9 mouse cellular contexts compared by ENCODE assay signal in the genomic region with DNA sequence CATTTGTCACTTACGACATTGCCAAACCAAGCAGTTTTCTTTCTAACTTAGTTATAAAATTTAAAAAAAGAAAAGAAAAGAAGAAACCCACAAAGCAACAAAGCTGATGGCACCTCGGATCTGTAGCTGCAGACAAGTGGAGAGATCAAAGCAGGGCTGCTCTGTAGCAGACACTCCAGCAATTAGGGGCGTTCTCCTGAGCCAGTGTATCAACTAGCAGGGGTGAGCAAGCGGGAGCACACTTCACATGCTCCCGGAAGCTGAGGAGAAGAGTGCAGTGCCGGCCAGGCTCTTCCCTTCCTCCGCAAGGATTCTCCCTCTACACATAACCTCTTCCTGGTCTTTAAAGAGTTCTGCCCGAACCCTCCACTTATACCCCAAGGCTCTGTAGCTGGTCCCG.
A peak's percentile ranks its signal among the peaks of the same experiment; 100 is the strongest.
DNase-seq lines count a peak whose midpoint lies in the region; ATAC-seq and TF ChIP-seq lines count a peak whose summit lies in the region.
"Had no signal": no experiment of that assay in that cellular context is flagged by ENCODE, and none has a peak within 500 bp of the region (broad histone marks: within the 10 kb centered on the region; RNA-seq: fewer than 3 reads in every experiment).

No protein-coding gene starts in this region.

- DNase-seq in lung, embryonic 14.5 days = peak; percentile 9
- no peak for DNase-seq in lung, adult 2 months
- peak; percentile 35 for DNase-seq in retina, embryonic 14.5 days (ENCODE audit: low spot score)
- DNase-seq in spleen, postnatal 10 days (ENCODE audit: low spot score in 2 of 2) = no peak
- DNase-seq in layer of hippocampus, postnatal 36 days = no peak
- DNase-seq: cerebellum, adult 11 months; gastrocnemius, postnatal 14 days had no signal

- 0 out of 2 replicates have a peak overlapping the region, but pooled peaks have one; percentile 8 for H3K4me3 ChIP-seq in lung, embryonic 14.5 days (ENCODE audit: low read depth, low read length)
- no peak overlapping the region for H3K4me3 ChIP-seq in lung, adult 2 months (replicated peaks; ENCODE audit: extremely low read depth, low read depth, low read length)
- H3K4me3 ChIP-seq in forebrain, embryonic 12.5 days (replicated peaks) = no peak overlapping the region
- 0 out of 2 replicates have a peak overlapping the region, but pooled peaks have one; percentile 11 for H3K4me3 ChIP-seq in intestine, postnatal 0 days (ENCODE audit: low read depth, low read length)

- ATAC-seq in lung, embryonic 14.5 days (ENCODE audit: insufficient read depth) = no peak
- 0 out of 2 replicates have a peak, but pooled peaks have one; percentile 57 for ATAC-seq in forebrain, embryonic 12.5 days (ENCODE audit: low FRiP score)
- ATAC-seq in intestine, postnatal 0 days = no peak

- H3K9ac ChIP-seq in lung, embryonic 14.5 days = no peak overlapping the region
- no peak overlapping the region for H3K9ac ChIP-seq in forebrain, embryonic 12.5 days
- no peak overlapping the region for H3K9ac ChIP-seq in intestine, postnatal 0 days (ENCODE audit: low read depth, low read length)

- peak overlapping the region; percentile 50 for H3K4me2 ChIP-seq in lung, embryonic 14.5 days
- H3K4me2 ChIP-seq in forebrain, embryonic 12.5 days = peak overlapping the region; percentile 46
- peak overlapping the region; percentile 49 for H3K4me2 ChIP-seq in intestine, postnatal 0 days (replicated peaks; ENCODE audit: low read depth)

- no peaks in the 10 kb centered on the region for H3K36me3 ChIP-seq in lung, embryonic 14.5 days (ENCODE audit: insufficient read depth)
- H3K36me3 ChIP-seq in forebrain, embryonic 12.5 days (replicated peaks) = no peaks in the 10 kb centered on the region
- H3K36me3 ChIP-seq in intestine, postnatal 0 days (ENCODE audit: control insufficient read depth, insufficient read depth) = no peaks in the 10 kb centered on the region

- TF ChIP-seq CTCF in lung, embryonic 14.5 days (IDR thresholded peaks at IDR 0.05; ENCODE audit: low read depth) = no peak
- TF ChIP-seq CTCF in lung, adult 2 months (IDR thresholded peaks at IDR 0.05; ENCODE audit: insufficient read depth, low read length) = no peak
- TF ChIP-seq CTCF in intestine, postnatal 0 days (IDR thresholded peaks at IDR 0.05; ENCODE audit: low read depth) = no peak

- no peaks in the 10 kb centered on the region for H3K9me3 ChIP-seq in lung, embryonic 14.5 days (ENCODE audit: low read depth, low read length)
- H3K9me3 ChIP-seq in forebrain, embryonic 12.5 days = no peaks in the 10 kb centered on the region
- no peaks in the 10 kb centered on the region for H3K9me3 ChIP-seq in intestine, postnatal 0 days (ENCODE audit: control insufficient read depth)

- no peak for TF ChIP-seq POLR2A in lung, adult 2 months (IDR thresholded peaks at IDR 0.05; ENCODE audit: borderline replicate concordance, extremely low read depth, low read depth, low read length)

- no peaks in the 10 kb centered on the region for H3K4me1 ChIP-seq in lung, embryonic 14.5 days (ENCODE audit: insufficient read depth)
- no peaks in the 10 kb centered on the region for H3K4me1 ChIP-seq in lung, adult 2 months (ENCODE audit: control insufficient read depth, insufficient read depth, low read length)
- H3K4me1 ChIP-seq in forebrain, embryonic 12.5 days = peaks cover 40% of the 10 kb centered on the region
- H3K4me1 ChIP-seq in intestine, postnatal 0 days (replicated peaks; ENCODE audit: control insufficient read depth, insufficient read depth, low read length) = no peaks in the 10 kb centered on the region

- H3K27me3 ChIP-seq in lung, embryonic 14.5 days (ENCODE audit: insufficient read depth, low read length) = peaks cover 11% of the 10 kb centered on the region
- peaks cover 19% of the 10 kb centered on the region for H3K27me3 ChIP-seq in forebrain, embryonic 12.5 days
- 0 out of 2 replicates have a peak, but pooled peaks cover 3% of the 10 kb centered on the region for H3K27me3 ChIP-seq in intestine, postnatal 0 days (replicated peaks; ENCODE audit: control insufficient read depth, insufficient read depth, low read length)

- WGBS in lung, embryonic 14.5 days = 8% methylated on average over 9 of the region's 9 CpGs
- WGBS in lung, adult 2 months = 8% methylated on average over 9 of the region's 9 CpGs
- WGBS in forebrain, embryonic 12.5 days = 14% methylated on average over 9 of the region's 9 CpGs
- WGBS in intestine, postnatal 0 days = 10% methylated on average over 9 of the region's 9 CpGs

- no peak overlapping the region for H3K27ac ChIP-seq in lung, embryonic 14.5 days (ENCODE audit: low read depth)
- no peak overlapping the region for H3K27ac ChIP-seq in forebrain, embryonic 12.5 days
- H3K27ac ChIP-seq in intestine, postnatal 0 days (ENCODE audit: low read depth, low read length) = no peak overlapping the region

Comparison
In these comparisons a context has a peak if more than half of its experiments do, and no peak if none do; other contexts are left out.
1. DNase-seq: peak in lung, embryonic 14.5 days (single experiment) and retina, embryonic 14.5 days (single experiment); none in lung, adult 2 months (single experiment), spleen, postnatal 10 days (0 of 2) and layer of hippocampus, postnatal 36 days (0 of 2).
2. H3K4me3 ChIP-seq: peak in lung, embryonic 14.5 days (single experiment) and intestine, postnatal 0 days (single experiment); none in lung, adult 2 months (single experiment) and forebrain, embryonic 12.5 days (single experiment).
3. Peak in every context shown above with its lines, with median percentiles within 50 percentile points of each other: H3K4me2 ChIP-seq.